Comparison of ENCODE assay signal across 10 mouse cellular contexts in genomic region chr17:52602781-52603170, GRCm38 (mm10). TPM values are rescaled to one million over a fixed set of nuclear protein-coding genes. Genes with fewer than 3 reads are reported as not detected.
DNase-seq lines count a peak whose midpoint lies in the region; ATAC-seq lines count a peak whose summit lies in the region.
"Had no signal": no experiment of that assay in that cellular context is flagged by ENCODE, and none has a peak within 500 bp of the region (broad histone marks: within the 10 kb centered on the region; RNA-seq: fewer than 3 reads in every experiment).

No protein-coding gene starts in this region.

- no peak overlapping the region for H3K4me3 ChIP-seq in heart, embryonic 12.5 days
- peak overlapping the region; percentile 39 for H3K4me3 ChIP-seq in embryonic facial prominence, embryonic 11.5 days (ENCODE audit: low read depth, low read length)
- H3K4me3 ChIP-seq in hindbrain, embryonic 14.5 days (replicated peaks; ENCODE audit: low read length), result peak overlapping the region; percentile 78
- H3K4me3 ChIP-seq in neural tube, embryonic 11.5 days (ENCODE audit: low read depth, low read length), result peak overlapping the region; percentile 46

- peaks cover 41% of the 10 kb centered on the region for H3K27me3 ChIP-seq in heart, embryonic 12.5 days (replicated peaks)
- H3K27me3 ChIP-seq in embryonic facial prominence, embryonic 11.5 days (ENCODE audit: control insufficient read depth, insufficient read depth, low read length), result peaks cover 16% of the 10 kb centered on the region
- H3K27me3 ChIP-seq in hindbrain, embryonic 14.5 days (ENCODE audit: control insufficient read depth, insufficient read depth, low read length), result no peaks in the 10 kb centered on the region
- peaks cover 6% of the 10 kb centered on the region; the same call in 1 of the 2 replicates for H3K27me3 ChIP-seq in neural tube, embryonic 11.5 days (ENCODE audit: control insufficient read depth, insufficient read depth, low read length)

- WGBS in heart, embryonic 12.5 days, result 5% methylated on average over 14 of the region's 14 CpGs
- 1% methylated on average over 14 of the region's 14 CpGs for WGBS in embryonic facial prominence, embryonic 11.5 days
- 1% methylated on average over 14 of the region's 14 CpGs for WGBS in hindbrain, embryonic 14.5 days
- 2% methylated on average over 14 of the region's 14 CpGs for WGBS in neural tube, embryonic 11.5 days

- H3K27ac ChIP-seq in heart, embryonic 12.5 days (ENCODE audit: poor library complexity, severe bottlenecking), result no peak overlapping the region
- H3K27ac ChIP-seq in embryonic facial prominence, embryonic 11.5 days (replicated peaks; ENCODE audit: low read depth, low read length), result no peak overlapping the region
- peak overlapping the region; percentile 97 for H3K27ac ChIP-seq in hindbrain, embryonic 14.5 days
- no peak overlapping the region for H3K27ac ChIP-seq in neural tube, embryonic 11.5 days (ENCODE audit: low read depth, low read length)

- no peaks in the 10 kb centered on the region for H3K9me3 ChIP-seq in heart, embryonic 12.5 days (replicated peaks)
- no peaks in the 10 kb centered on the region for H3K9me3 ChIP-seq in embryonic facial prominence, embryonic 11.5 days (replicated peaks; ENCODE audit: control insufficient read depth, low read length)
- H3K9me3 ChIP-seq in hindbrain, embryonic 14.5 days (ENCODE audit: control insufficient read depth, low read length), result no peaks in the 10 kb centered on the region
- no peaks in the 10 kb centered on the region for H3K9me3 ChIP-seq in neural tube, embryonic 11.5 days (ENCODE audit: control insufficient read depth, low read length)

- intact Hi-C loops in heart, postnatal 36 days (cut with DNase I), result no loop called here

- no peak for DNase-seq in heart, postnatal 36 days
- no peak for DNase-seq in embryonic facial prominence, embryonic 11.5 days (ENCODE audit: low spot score)
- DNase-seq in hindbrain, embryonic 14.5 days (ENCODE audit: low spot score), result peak; percentile 38
- no peak for DNase-seq in neural tube, embryonic 11.5 days (ENCODE audit: low spot score)
- no peak for DNase-seq in spleen, adult 18-20 months
- DNase-seq in heart, adult 8-10 months (ENCODE audit: low spot score), result no peak
- DNase-seq in adrenal gland, postnatal 4 days (ENCODE audit: low spot score in 2 of 2), result no peak
- DNase-seq: adrenal gland, adult 2 months; lung, postnatal 10 days had no signal

- H3K4me2 ChIP-seq in heart, embryonic 12.5 days, result peak overlapping the region; percentile 56
- H3K4me2 ChIP-seq in embryonic facial prominence, embryonic 11.5 days (ENCODE audit: low read depth, low read length), result peak overlapping the region; percentile 57
- H3K4me2 ChIP-seq in hindbrain, embryonic 14.5 days (replicated peaks), result peak overlapping the region; percentile 96
- H3K4me2 ChIP-seq in neural tube, embryonic 11.5 days (ENCODE audit: low read depth), result peak overlapping the region; percentile 90

- H3K9ac ChIP-seq in heart, embryonic 12.5 days, result no peak overlapping the region
- no peak overlapping the region; the same call in 1 of the 2 replicates for H3K9ac ChIP-seq in embryonic facial prominence, embryonic 11.5 days (replicated peaks; ENCODE audit: low read length)
- peak overlapping the region; percentile 98 for H3K9ac ChIP-seq in hindbrain, embryonic 14.5 days
- H3K9ac ChIP-seq in neural tube, embryonic 11.5 days (ENCODE audit: low read length), result peak overlapping the region; percentile 64

- H3K36me3 ChIP-seq in heart, embryonic 12.5 days, result no peaks in the 10 kb centered on the region
- H3K36me3 ChIP-seq in embryonic facial prominence, embryonic 11.5 days (replicated peaks; ENCODE audit: control insufficient read depth, insufficient read depth, low read depth, low read length), result no peaks in the 10 kb centered on the region
- H3K36me3 ChIP-seq in hindbrain, embryonic 14.5 days (replicated peaks; ENCODE audit: control insufficient read depth, insufficient read depth), result no peaks in the 10 kb centered on the region
- H3K36me3 ChIP-seq in neural tube, embryonic 11.5 days (ENCODE audit: control insufficient read depth, insufficient read depth, low read length), result no peaks in the 10 kb centered on the region

- ATAC-seq in heart, embryonic 12.5 days (ENCODE audit: insufficient number of reproducible peaks, low FRiP score), result no peak
- no peak for ATAC-seq in embryonic facial prominence, embryonic 11.5 days (replicated peaks; ENCODE audit: insufficient number of reproducible peaks, low FRiP score, low TSS enrichment, low read depth)
- no peak for ATAC-seq in hindbrain, embryonic 14.5 days (ENCODE audit: low FRiP score)
- ATAC-seq in neural tube, embryonic 11.5 days (ENCODE audit: insufficient read depth, low FRiP score, low TSS enrichment), result no peak

- H3K4me1 ChIP-seq in heart, embryonic 12.5 days (replicated peaks), result peaks cover 12% of the 10 kb centered on the region; the same call in 1 of the 2 replicates
- H3K4me1 ChIP-seq in embryonic facial prominence, embryonic 11.5 days (ENCODE audit: control insufficient read depth, insufficient read depth, low read length), result peaks cover 2% of the 10 kb centered on the region; the same call in 1 of the 2 replicates
- peaks cover 15% of the 10 kb centered on the region for H3K4me1 ChIP-seq in hindbrain, embryonic 14.5 days (replicated peaks; ENCODE audit: control insufficient read depth, insufficient read depth, low read length)
- no peaks in the 10 kb centered on the region for H3K4me1 ChIP-seq in neural tube, embryonic 11.5 days (ENCODE audit: control insufficient read depth, insufficient read depth, low read length)

RNA-seq across cellular contexts. Expression of gene Kcnh8, which starts 0.3 kb away (rescaled TPM):
- polyA plus RNA-seq in heart, embryonic 12.5 days (2016; fragmentation: Nextera tagmentation; extraction: Ambion mirVana), result not detected in 2 replicates
- not detected for total RNA-seq in heart, postnatal 36 days (2021)
- 0.88 and 1.6 TPM in 2 replicates for polyA plus RNA-seq in embryonic facial prominence, embryonic 11.5 days (2014; fragmentation: Nextera tagmentation; extraction: Ambion mirVana)
- 5.3 and 5.6 TPM in 2 replicates for polyA plus RNA-seq in hindbrain, embryonic 14.5 days (2014; fragmentation: Nextera tagmentation; extraction: Ambion mirVana)
- 1.9 and 3.2 TPM in 2 replicates for polyA plus RNA-seq in neural tube, embryonic 11.5 days (2014; fragmentation: Nextera tagmentation; extraction: Ambion mirVana)
- total RNA-seq in heart, adult 8-10 months (2022), result not detected
- total RNA-seq in adrenal gland, postnatal 4 days (2021), result 1 to 10 TPM in 1 of 2 experiments, under 1 TPM in 1; 0.82 to 1.2 TPM

Comparison
In these comparisons a context has a peak if more than half of its experiments do, and no peak if none do; other contexts are left out.
1. H3K9ac ChIP-seq: peak in hindbrain, embryonic 14.5 days (single experiment) and neural tube, embryonic 11.5 days (single experiment); none in heart, embryonic 12.5 days (single experiment) and embryonic facial prominence, embryonic 11.5 days (single experiment).
2. Peak in every context shown above with its lines, with median percentiles within 50 percentile points of each other: H3K4me2 ChIP-seq.